Mouse (Mus musculus): ENCODE measurements around the gene Fam76b. TPM values are rescaled to one million over a fixed set of nuclear protein-coding genes. Genes with fewer than 3 reads are reported as not detected.

Fam76b gene
- 1.0 and 3.4 TPM in 2 replicates for polyA plus RNA-seq (2012; rRNA removed)

DNA sequence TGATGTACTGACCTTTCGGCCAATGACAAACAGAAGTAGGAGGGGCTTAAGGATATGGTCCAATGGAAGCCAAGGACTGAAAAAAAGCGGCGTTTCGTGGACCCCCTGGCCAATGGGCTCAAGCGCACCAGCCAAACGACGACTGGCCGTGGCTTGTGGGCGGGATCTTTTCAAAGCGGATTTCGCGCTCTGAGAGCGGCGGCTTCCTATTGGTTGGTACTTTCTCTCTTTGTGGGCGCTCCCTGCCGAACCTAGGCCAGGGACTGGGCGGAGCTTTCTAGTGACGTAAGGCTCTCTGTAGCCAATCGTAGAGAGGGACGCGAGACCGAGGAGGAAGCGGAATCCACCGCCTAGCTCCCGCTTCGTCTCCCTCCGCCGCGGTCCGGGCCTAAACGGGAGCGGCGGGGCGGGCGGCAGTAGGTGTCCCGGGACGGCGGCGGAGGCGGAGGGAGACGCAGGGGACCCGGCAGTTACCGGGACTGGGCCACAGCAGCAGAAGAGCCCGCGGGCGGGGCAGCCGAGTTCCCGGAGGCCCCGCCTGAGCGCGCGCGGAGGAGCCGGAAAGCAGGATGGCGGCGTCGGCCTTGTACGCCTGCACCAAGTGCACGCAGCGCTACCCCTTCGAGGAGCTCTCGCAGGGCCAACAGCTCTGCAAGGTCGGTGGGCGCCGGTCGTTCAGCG lies at the start of gene Fam76b:
Gene Fam76b (plus strand): TSS at position 311 of the 681 bp plus-strand sequence.

GRCm38 (mm10) chr9:13826832-13827405 lies 597 bp upstream of the Fam76b start, which contains the start of gene Cep57:
TSS of gene Cep57 (minus strand) at chr9:13827107.

Other genes starting within 250 kb of the Fam76b start
- gene Mtmr2, start 79.3 kb upstream of the Fam76b start, polyA plus RNA-seq (2012; rRNA removed): 48.9 and 49.1 TPM in 2 replicates
- gene Cep57, start 609 bp upstream of the Fam76b start, polyA plus RNA-seq (2012; rRNA removed): 0.70 and 1.3 TPM in 2 replicates